Mouse (Mus musculus): Measurements from ENCODE around the gene Insm2.

DNA sequence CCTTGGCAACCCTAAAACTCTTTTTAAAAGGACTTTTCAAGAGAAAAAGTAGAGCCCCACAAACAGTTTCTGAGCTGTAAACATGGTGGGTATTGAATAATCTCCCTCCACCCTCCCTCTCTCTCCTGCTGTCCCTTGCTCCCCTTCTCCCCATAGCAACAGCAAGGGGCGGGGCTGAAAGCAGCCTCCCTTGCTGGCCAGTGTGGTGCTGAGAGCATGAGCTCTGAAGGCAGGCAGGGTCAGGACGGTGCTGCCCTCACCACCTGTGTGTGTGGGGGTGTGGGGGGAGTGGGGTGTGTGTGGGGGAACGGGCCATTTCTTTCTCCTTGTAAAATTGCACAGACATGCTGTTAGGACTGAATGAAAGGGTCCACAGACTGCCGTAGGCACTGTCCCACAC is 8.7 kb downstream of the Insm2 start:
- TF ChIP-seq CTCF (IDR thresholded peaks at IDR 0.05; ENCODE audit: low read depth, low read length) (no peak), POLR2A (IDR thresholded peaks at IDR 0.05; ENCODE audit: borderline replicate concordance, low read depth, low read length) (no peak)
